Mouse (Mus musculus): Measurements from ENCODE around the gene Notch2. TPM values are rescaled to one million over a fixed set of nuclear protein-coding genes. Genes with fewer than 3 reads are reported as not detected.

Notch2 gene
- polyA plus RNA-seq, 1 experiment from 2014 or later, result 27.8 TPM

- no peak overlapping the region for H3K4me3 ChIP-seq (ENCODE audit: low read depth, low read length)
- ATAC-seq (replicated peaks; ENCODE audit: insufficient number of reproducible peaks, low FRiP score, low TSS enrichment, low read depth) (no peak), DNase-seq (ENCODE audit: low spot score) (no peak)
- H3K9ac ChIP-seq (replicated peaks; ENCODE audit: low read length), result no peak overlapping the region
- no peaks in the 10 kb centered on the region for H3K9me3 ChIP-seq (replicated peaks; ENCODE audit: control insufficient read depth, low read length)
- no peaks in the 10 kb centered on the region for H3K36me3 ChIP-seq (replicated peaks; ENCODE audit: control insufficient read depth, insufficient read depth, low read depth, low read length)
- H3K4me2 ChIP-seq (ENCODE audit: low read depth, low read length), result no peak overlapping the region
- no peaks in the 10 kb centered on the region for H3K27me3 ChIP-seq (ENCODE audit: control insufficient read depth, insufficient read depth, low read length)
- H3K4me1 ChIP-seq (ENCODE audit: control insufficient read depth, insufficient read depth, low read length), result peaks cover 2% of the 10 kb centered on the region; the same call in 1 of the 2 replicates
- H3K27ac ChIP-seq (replicated peaks; ENCODE audit: low read depth, low read length), result no peak overlapping the region
- 48% methylated on average over 15 of the region's 15 CpGs for WGBS
Observed at GRCm38 (mm10) chr3:98034622-98035593, 21.6 kb downstream of the Notch2 start.

GRCm38 (mm10) chr3:98036161-98036560 lies 22.8 kb downstream of the Notch2 start:
- 60% methylated on average over 6 of the region's 6 CpGs for WGBS
- Histone ChIP-seq H3K27me3 (ENCODE audit: control insufficient read depth, insufficient read depth, low read length) (no peaks in the 10 kb centered on the region), H3K4me1 (ENCODE audit: control insufficient read depth, insufficient read depth, low read length) (peaks cover 2% of the 10 kb centered on the region; the same call in 1 of the 2 replicates), H3K9ac (replicated peaks; ENCODE audit: low read length) (no peak overlapping the region), H3K4me2 (ENCODE audit: low read depth, low read length) (no peak overlapping the region), H3K36me3 (replicated peaks; ENCODE audit: control insufficient read depth, insufficient read depth, low read depth, low read length) (no peaks in the 10 kb centered on the region), H3K9me3 (replicated peaks; ENCODE audit: control insufficient read depth, low read length) (no peaks in the 10 kb centered on the region), H3K4me3 (ENCODE audit: low read depth, low read length) (no peak overlapping the region), H3K27ac (replicated peaks; ENCODE audit: low read depth, low read length) (no peak overlapping the region)
- DNase-seq (ENCODE audit: low spot score), result no peak
- no peak for ATAC-seq (replicated peaks; ENCODE audit: insufficient number of reproducible peaks, low FRiP score, low TSS enrichment, low read depth)

GRCm38 (mm10) chr3:98037151-98037550 lies 23.8 kb downstream of the Notch2 start:
- peaks cover 2% of the 10 kb centered on the region; the same call in 1 of the 2 replicates for H3K4me1 ChIP-seq (ENCODE audit: control insufficient read depth, insufficient read depth, low read length)
- H3K9me3 ChIP-seq (replicated peaks; ENCODE audit: control insufficient read depth, low read length), result no peaks in the 10 kb centered on the region
- H3K27ac ChIP-seq (replicated peaks; ENCODE audit: low read depth, low read length), result no peak overlapping the region
- no peak overlapping the region for H3K9ac ChIP-seq (replicated peaks; ENCODE audit: low read length)
- peak; percentile 73 for DNase-seq (ENCODE audit: low spot score)
- no peak overlapping the region for H3K4me3 ChIP-seq (ENCODE audit: low read depth, low read length)
- H3K4me2 ChIP-seq (ENCODE audit: low read depth, low read length), result no peak overlapping the region
- H3K36me3 ChIP-seq (replicated peaks; ENCODE audit: control insufficient read depth, insufficient read depth, low read depth, low read length), result no peaks in the 10 kb centered on the region
- no peaks in the 10 kb centered on the region for H3K27me3 ChIP-seq (ENCODE audit: control insufficient read depth, insufficient read depth, low read length)
- WGBS, result 41% methylated on average over 7 of the region's 7 CpGs
- no peak for ATAC-seq (replicated peaks; ENCODE audit: insufficient number of reproducible peaks, low FRiP score, low TSS enrichment, low read depth)

GRCm38 (mm10) chr3:98038658-98039057 lies 25.3 kb downstream of the Notch2 start:
- ATAC-seq (replicated peaks; ENCODE audit: insufficient number of reproducible peaks, low FRiP score, low TSS enrichment, low read depth), result no peak
- Histone ChIP-seq H3K27ac (replicated peaks; ENCODE audit: low read depth, low read length) (no peak overlapping the region), H3K27me3 (ENCODE audit: control insufficient read depth, insufficient read depth, low read length) (no peaks in the 10 kb centered on the region), H3K4me2 (ENCODE audit: low read depth, low read length) (no peak overlapping the region), H3K9me3 (replicated peaks; ENCODE audit: control insufficient read depth, low read length) (no peaks in the 10 kb centered on the region), H3K4me1 (ENCODE audit: control insufficient read depth, insufficient read depth, low read length) (peaks cover 6% of the 10 kb centered on the region; the same call in 1 of the 2 replicates), H3K4me3 (ENCODE audit: low read depth, low read length) (no peak overlapping the region), H3K36me3 (replicated peaks; ENCODE audit: control insufficient read depth, insufficient read depth, low read depth, low read length) (no peaks in the 10 kb centered on the region), H3K9ac (replicated peaks; ENCODE audit: low read length) (no peak overlapping the region)
- DNase-seq (ENCODE audit: low spot score), result no peak
- WGBS, result 82% methylated on average over 8 of the region's 8 CpGs

GRCm38 (mm10) chr3:98039223-98039622 lies 25.9 kb downstream of the Notch2 start:
- no peak for ATAC-seq (replicated peaks; ENCODE audit: insufficient number of reproducible peaks, low FRiP score, low TSS enrichment, low read depth)
- 48% methylated on average over 5 of the region's 5 CpGs for WGBS

GRCm38 (mm10) chr3:98039666-98040456 lies 26.5 kb downstream of the Notch2 start:
- H3K27me3 ChIP-seq (ENCODE audit: control insufficient read depth, insufficient read depth, low read length), result no peaks in the 10 kb centered on the region
- no peak overlapping the region for H3K9ac ChIP-seq (replicated peaks; ENCODE audit: low read length)
- H3K9me3 ChIP-seq (replicated peaks; ENCODE audit: control insufficient read depth, low read length), result no peaks in the 10 kb centered on the region
- no peak overlapping the region for H3K4me2 ChIP-seq (ENCODE audit: low read depth, low read length)
- ATAC-seq (replicated peaks; ENCODE audit: insufficient number of reproducible peaks, low FRiP score, low TSS enrichment, low read depth) (no peak), DNase-seq (ENCODE audit: low spot score) (no peak)
- H3K4me3 ChIP-seq (ENCODE audit: low read depth, low read length), result no peak overlapping the region
- H3K36me3 ChIP-seq (replicated peaks; ENCODE audit: control insufficient read depth, insufficient read depth, low read depth, low read length), result no peaks in the 10 kb centered on the region
- H3K27ac ChIP-seq (replicated peaks; ENCODE audit: low read depth, low read length), result no peak overlapping the region
- peaks cover 6% of the 10 kb centered on the region; the same call in 1 of the 2 replicates for H3K4me1 ChIP-seq (ENCODE audit: control insufficient read depth, insufficient read depth, low read length)
- 77% methylated on average over 16 of the region's 16 CpGs for WGBS

More at GRCm38 (mm10) chr3:98039223-98039622, 25.9 kb downstream of the Notch2 start:
- no peak overlapping the region for H3K9ac ChIP-seq (replicated peaks; ENCODE audit: low read length)
- H3K4me2 ChIP-seq (ENCODE audit: low read depth, low read length), result no peak overlapping the region
- peaks cover 6% of the 10 kb centered on the region; the same call in 1 of the 2 replicates for H3K4me1 ChIP-seq (ENCODE audit: control insufficient read depth, insufficient read depth, low read length)
- H3K4me3 ChIP-seq (ENCODE audit: low read depth, low read length), result no peak overlapping the region
- no peaks in the 10 kb centered on the region for H3K36me3 ChIP-seq (replicated peaks; ENCODE audit: control insufficient read depth, insufficient read depth, low read depth, low read length)
- H3K9me3 ChIP-seq (replicated peaks; ENCODE audit: control insufficient read depth, low read length), result no peaks in the 10 kb centered on the region
- H3K27ac ChIP-seq (replicated peaks; ENCODE audit: low read depth, low read length), result no peak overlapping the region
- H3K27me3 ChIP-seq (ENCODE audit: control insufficient read depth, insufficient read depth, low read length), result no peaks in the 10 kb centered on the region
- no peak for DNase-seq (ENCODE audit: low spot score)

GRCm38 (mm10) chr3:98040836-98041235 lies 27.5 kb downstream of the Notch2 start:
- peaks cover 8% of the 10 kb centered on the region for H3K4me1 ChIP-seq (ENCODE audit: control insufficient read depth, insufficient read depth, low read length)

More at GRCm38 (mm10) chr3:98040836-98041235, 27.5 kb downstream of the Notch2 start:
- Histone ChIP-seq H3K9ac (replicated peaks; ENCODE audit: low read length) (no peak overlapping the region), H3K9me3 (replicated peaks; ENCODE audit: control insufficient read depth, low read length) (no peaks in the 10 kb centered on the region), H3K36me3 (replicated peaks; ENCODE audit: control insufficient read depth, insufficient read depth, low read depth, low read length) (no peaks in the 10 kb centered on the region), H3K27ac (replicated peaks; ENCODE audit: low read depth, low read length) (no peak overlapping the region), H3K4me3 (ENCODE audit: low read depth, low read length) (no peak overlapping the region), H3K4me2 (ENCODE audit: low read depth, low read length) (no peak overlapping the region), H3K27me3 (ENCODE audit: control insufficient read depth, insufficient read depth, low read length) (no peaks in the 10 kb centered on the region)
- ATAC-seq (replicated peaks; ENCODE audit: insufficient number of reproducible peaks, low FRiP score, low TSS enrichment, low read depth) (no peak), DNase-seq (ENCODE audit: low spot score) (no peak)
- 91% methylated on average over 6 of the region's 6 CpGs for WGBS

All from embryonic facial prominence, embryonic 11.5 days (tissue).